Mouse (Mus musculus) embryonic facial prominence, embryonic 14.5 days (tissue): Measurements from ENCODE around the gene Lmntd1. TPM values are rescaled to one million over a fixed set of nuclear protein-coding genes. Genes with fewer than 3 reads are reported as not detected.

Experiments used
- ATAC-seq: fragments of 200-750 bp; cut with Nextera tagmentation; 2 replicates; pipeline ENCODE4 v1.8.0; 2017; ENCODE audit warnings: low read depth, moderate number of reproducible peaks, moderate TSS enrichment
- DNase-seq: peaks from one replicate; pipeline ENCODE4 v3.0.0-alpha.2; 2015; ENCODE audit warnings: low spot score
- H3K27ac ChIP-seq: fragments of 300-500 bp; sonication (generic); replicated peaks from 2 replicates; pipeline ENCODE4 v1.5.1; 2014; ENCODE audit warnings: low read depth, mild to moderate bottlenecking, low read length, moderate library complexity
- H3K27me3 ChIP-seq: fragments of 300-500 bp; sonication (generic); replicated peaks from 2 replicates; pipeline ENCODE4 v1.6.1; 2014; ENCODE audit warnings: low read length; ENCODE audit not compliant: control insufficient read depth, insufficient read depth
- H3K36me3 ChIP-seq: fragments of 300-500 bp; sonication (generic); 2 replicates; pipeline ENCODE4 v1.6.1; 2014; ENCODE audit warnings: low read length, mixed read lengths; ENCODE audit not compliant: control insufficient read depth, insufficient read depth
- H3K4me1 ChIP-seq: fragments of 300-500 bp; sonication (generic); 2 replicates; pipeline ENCODE4 v1.6.1; 2014; ENCODE audit warnings: antibody characterized with exemption, low read length; ENCODE audit not compliant: control insufficient read depth, insufficient read depth
- H3K4me2 ChIP-seq: fragments of 300-500 bp; sonication (generic); 2 replicates; pipeline ENCODE4 v1.6.1; 2014; ENCODE audit warnings: low read depth, mild to moderate bottlenecking, low read length, moderate library complexity, mixed read lengths
- H3K4me3 ChIP-seq: fragments of 300-500 bp; sonication (generic); 2 replicates; pipeline ENCODE4 v1.5.1; 2014; ENCODE audit warnings: low read depth, mild to moderate bottlenecking, low read length
- H3K9ac ChIP-seq: fragments of 300-500 bp; sonication (generic); 2 replicates; pipeline ENCODE4 v1.6.1; 2014; ENCODE audit warnings: low read depth, mild to moderate bottlenecking, low read length, moderate library complexity, mixed read lengths
- H3K9me3 ChIP-seq: fragments of 300-500 bp; sonication (generic); 2 replicates; pipeline ENCODE4 v1.6.1; 2016; ENCODE audit warnings: low read length; ENCODE audit not compliant: control insufficient read depth
- WGBS: fragments of 180-500 bp; shearing (Covaris S2); extraction: QIAGEN DNeasy Blood & Tissue Kit; methylation state at CpG from one replicate; pipeline ENCODE4 v1.1.7; 2014; 5-methylcytosine and 5-hydroxymethylcytosine counted together
- polyA plus RNA-seq: library from polyadenylated mRNA; unstranded; fragments of >200 nt; fragmentation: Nextera tagmentation; extraction: Ambion mirVana; gene quantifications from 2 replicates; pipeline ENCODE4 v1.2.1, GENCODE M21; 2014

The Lmntd1 gene
- polyA plus RNA-seq, 1 experiment from 2014 or later: 1.3 TPM

- DNase-seq (peak; percentile 88), ATAC-seq (no peak)
- H3K4me1 ChIP-seq: peaks cover 30% of the 10 kb centered on the region
- 45% methylated on average over 15 of the region's 15 CpGs for WGBS
- H3K4me2 ChIP-seq: no peak overlapping the region
- no peaks in the 10 kb centered on the region for H3K36me3 ChIP-seq
- H3K9me3 ChIP-seq: no peaks in the 10 kb centered on the region
- no peak overlapping the region for H3K4me3 ChIP-seq
- H3K27me3 ChIP-seq: no peaks in the 10 kb centered on the region
- H3K27ac ChIP-seq: no peak overlapping the region
- no peak overlapping the region for H3K9ac ChIP-seq
These were observed 163.3 kb downstream of the Lmntd1 start for GRCm38 (mm10) chr6:145450628-145451403.

DNA sequence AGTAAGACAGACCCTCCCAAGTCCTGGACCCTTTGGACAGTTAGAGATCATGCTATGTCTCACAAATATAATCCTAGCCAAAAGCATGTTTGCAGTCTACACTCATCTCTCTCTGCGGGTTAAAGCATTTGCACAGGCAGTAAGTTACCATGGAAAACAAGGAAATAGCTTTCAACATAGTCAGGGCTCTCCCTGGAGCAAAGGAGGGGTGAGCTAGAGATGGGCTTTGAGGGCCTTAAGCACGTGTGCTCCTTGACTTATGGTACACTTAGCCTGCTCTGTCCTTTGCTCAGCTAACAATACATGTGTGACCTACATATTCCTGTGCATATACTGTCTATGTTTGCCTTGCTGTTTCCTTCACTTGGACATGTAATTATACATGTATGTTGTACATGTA, 165.8 kb downstream of the Lmntd1 start:
- H3K27me3 ChIP-seq: no peaks in the 10 kb centered on the region
- H3K4me3 ChIP-seq: no peak overlapping the region
- H3K27ac ChIP-seq: no peak overlapping the region
- H3K9me3 ChIP-seq: no peaks in the 10 kb centered on the region
- DNase-seq (peak; percentile 38), ATAC-seq (no peak)
- no peaks in the 10 kb centered on the region for H3K36me3 ChIP-seq
- no peak overlapping the region for H3K4me2 ChIP-seq
- H3K9ac ChIP-seq: no peak overlapping the region
- H3K4me1 ChIP-seq: peaks cover 41% of the 10 kb centered on the region
- 41% methylated on average over 2 of the region's 2 CpGs for WGBS

- peaks cover 50% of the 10 kb centered on the region for H3K4me1 ChIP-seq
- WGBS: 50% methylated on average over 8 of the region's 8 CpGs
- no peak overlapping the region for H3K9ac ChIP-seq
- DNase-seq: peak; percentile 86
- no peaks in the 10 kb centered on the region for H3K27me3 ChIP-seq
- no peak overlapping the region for H3K4me3 ChIP-seq
- no peaks in the 10 kb centered on the region for H3K9me3 ChIP-seq
- peak overlapping the region; percentile 65 for H3K27ac ChIP-seq
- no peaks in the 10 kb centered on the region for H3K36me3 ChIP-seq
- H3K4me2 ChIP-seq: no peak overlapping the region
- peak; percentile 56 for ATAC-seq
These were observed 168.2 kb downstream of the Lmntd1 start for GRCm38 (mm10) chr6:145445811-145446500.

GRCm38 (mm10) chr6:145445380-145445779, 168.7 kb downstream of the Lmntd1 start:
- no peaks in the 10 kb centered on the region for H3K9me3 ChIP-seq
- ATAC-seq (peak; percentile 13; the same call in 1 of the 2 replicates), DNase-seq (peak; percentile 89)
- H3K27me3 ChIP-seq: no peaks in the 10 kb centered on the region
- H3K9ac ChIP-seq: no peak overlapping the region
- H3K4me2 ChIP-seq: no peak overlapping the region
- peaks cover 45% of the 10 kb centered on the region for H3K4me1 ChIP-seq
- 54% methylated on average over 4 of the region's 4 CpGs for WGBS
- no peak overlapping the region for H3K4me3 ChIP-seq
- H3K27ac ChIP-seq: peak overlapping the region; percentile 65; the same call in 1 of the 2 replicates
- no peaks in the 10 kb centered on the region for H3K36me3 ChIP-seq

- Histone ChIP-seq H3K9ac (no peak overlapping the region), H3K4me3 (no peak overlapping the region), H3K4me1 (peaks cover 39% of the 10 kb centered on the region), H3K27ac (no peak overlapping the region), H3K36me3 (no peaks in the 10 kb centered on the region), H3K27me3 (no peaks in the 10 kb centered on the region), H3K9me3 (no peaks in the 10 kb centered on the region), H3K4me2 (no peak overlapping the region)
- no peak for DNase-seq
- no peak for ATAC-seq
- WGBS: 50% methylated on average over 13 of the region's 13 CpGs
These were observed 171.3 kb downstream of the Lmntd1 start for GRCm38 (mm10) chr6:145442786-145443185.

- Histone ChIP-seq H3K4me3 (no peak overlapping the region), H3K9ac (no peak overlapping the region), H3K4me1 (peaks cover 33% of the 10 kb centered on the region), H3K9me3 (no peaks in the 10 kb centered on the region), H3K36me3 (no peaks in the 10 kb centered on the region), H3K4me2 (0 out of 2 replicates have a peak overlapping the region, but pooled peaks have one; percentile 2), H3K27me3 (no peaks in the 10 kb centered on the region), H3K27ac (peak overlapping the region; percentile 80)
- DNase-seq (peak; percentile 85), ATAC-seq (peak; percentile 60; the same call in 1 of the 2 replicates)
- 49% methylated on average over 18 of the region's 18 CpGs for WGBS
These were observed 172.6 kb downstream of the Lmntd1 start for GRCm38 (mm10) chr6:145441416-145442110.

DNA sequence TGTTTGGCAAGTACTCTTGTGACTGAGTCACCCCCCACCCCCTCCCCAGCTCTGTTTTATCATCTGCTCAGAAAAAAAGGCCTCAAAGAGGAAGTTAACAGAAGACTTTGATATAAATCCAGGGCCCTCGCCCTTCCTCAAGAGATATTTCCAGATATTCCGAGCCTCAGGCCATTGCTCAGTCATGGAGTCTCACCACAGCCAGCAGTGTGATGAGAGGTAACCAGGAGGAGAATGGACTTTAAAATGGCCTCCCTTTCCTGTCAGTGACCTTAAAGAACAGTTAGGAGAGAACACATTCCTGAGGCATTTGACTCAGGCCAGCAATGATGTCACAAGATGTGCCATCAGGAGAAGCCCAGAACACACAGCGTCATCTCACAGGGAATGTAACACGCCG, 175.3 kb downstream of the Lmntd1 start:
- Histone ChIP-seq H3K9ac (no peak overlapping the region), H3K27me3 (no peaks in the 10 kb centered on the region), H3K4me3 (no peak overlapping the region), H3K27ac (no peak overlapping the region), H3K36me3 (no peaks in the 10 kb centered on the region), H3K4me1 (peaks cover 19% of the 10 kb centered on the region), H3K9me3 (no peaks in the 10 kb centered on the region), H3K4me2 (no peak overlapping the region)
- ATAC-seq (no peak), DNase-seq (no peak)
- WGBS: 78% methylated on average over 5 of the region's 5 CpGs

DNA sequence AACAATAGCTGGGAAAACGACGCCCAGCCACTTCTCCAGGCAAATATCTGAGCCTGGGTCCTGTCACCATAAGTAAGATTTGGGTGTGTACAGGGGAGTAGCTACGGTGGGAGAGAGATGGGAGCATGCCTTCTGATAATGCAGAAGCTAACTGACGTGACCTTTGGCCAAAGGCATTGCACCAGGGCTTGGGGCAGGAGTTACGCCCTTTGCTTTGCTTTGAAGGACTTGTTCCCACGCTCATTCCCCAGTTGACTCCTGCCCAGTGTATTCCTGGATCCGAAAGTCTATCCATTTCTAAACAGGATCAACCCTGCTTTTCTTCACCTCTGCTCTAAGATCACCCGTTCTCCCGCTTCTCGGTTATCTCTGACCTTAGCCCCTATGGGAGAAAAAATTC, 178.4 kb downstream of the Lmntd1 start:
- no peak overlapping the region for H3K9ac ChIP-seq
- no peak overlapping the region for H3K4me2 ChIP-seq
- H3K36me3 ChIP-seq: no peaks in the 10 kb centered on the region
- peaks cover 13% of the 10 kb centered on the region; the same call in 1 of the 2 replicates for H3K4me1 ChIP-seq
- DNase-seq (no peak), ATAC-seq (no peak)
- no peaks in the 10 kb centered on the region for H3K9me3 ChIP-seq
- 82% methylated on average over 10 of the region's 10 CpGs for WGBS
- H3K27ac ChIP-seq: no peak overlapping the region
- no peaks in the 10 kb centered on the region for H3K27me3 ChIP-seq
- H3K4me3 ChIP-seq: no peak overlapping the region
